Mouse (Mus musculus) CD4-positive helper T cell, adult 2 months (primary cell): ENCODE data around the gene Fyb.
A peak's percentile ranks its signal among the peaks of the same experiment; 100 is the strongest.

ENCODE experiments used
- DNase-seq: peaks from one replicate; pipeline ENCODE4 v3.0.0-alpha.2; 2012; ENCODE audit warnings: low read depth, missing footprints, low spot score

Gene Fyb

DNA sequence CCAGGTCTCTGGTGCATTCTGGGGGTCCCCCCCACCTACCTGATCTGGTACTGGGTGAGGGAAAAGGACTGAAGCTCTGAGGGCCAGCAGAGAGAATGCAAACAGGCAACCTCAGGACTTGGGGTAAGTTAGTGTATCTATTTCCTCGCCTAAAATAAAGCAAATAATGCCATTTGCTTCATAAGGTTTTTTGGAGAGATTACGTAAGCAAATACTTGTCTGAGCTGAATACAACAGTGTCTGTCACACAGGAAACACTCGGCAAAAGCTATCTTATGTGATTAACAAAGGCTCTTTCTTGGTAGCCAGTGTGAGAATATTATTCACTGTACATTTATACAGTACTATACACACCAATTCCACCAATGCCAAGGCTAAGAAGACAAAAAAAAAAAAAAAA lies 76.0 kb downstream of the Fyb start:
- no peak for DNase-seq

DNA sequence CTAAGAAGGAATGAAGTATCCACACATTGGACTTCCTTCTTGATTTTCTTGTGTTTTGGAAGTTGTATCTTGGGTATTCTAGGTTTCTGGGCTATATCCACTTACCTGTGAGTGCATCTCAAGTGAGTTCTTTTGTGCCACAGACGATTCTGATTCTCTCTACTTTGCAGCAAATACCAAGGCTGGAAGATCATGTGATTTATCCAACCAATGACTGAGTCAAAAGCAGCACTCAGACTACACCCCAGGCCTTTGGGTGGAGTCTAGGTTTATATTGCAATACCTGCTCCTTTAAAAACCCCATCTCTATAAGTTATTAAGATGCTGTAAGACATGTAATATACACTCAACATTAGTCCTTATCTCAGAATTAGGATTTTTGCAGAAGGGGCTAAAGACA lies 77.7 kb downstream of the Fyb start:
- peak; percentile 49 for DNase-seq

DNA sequence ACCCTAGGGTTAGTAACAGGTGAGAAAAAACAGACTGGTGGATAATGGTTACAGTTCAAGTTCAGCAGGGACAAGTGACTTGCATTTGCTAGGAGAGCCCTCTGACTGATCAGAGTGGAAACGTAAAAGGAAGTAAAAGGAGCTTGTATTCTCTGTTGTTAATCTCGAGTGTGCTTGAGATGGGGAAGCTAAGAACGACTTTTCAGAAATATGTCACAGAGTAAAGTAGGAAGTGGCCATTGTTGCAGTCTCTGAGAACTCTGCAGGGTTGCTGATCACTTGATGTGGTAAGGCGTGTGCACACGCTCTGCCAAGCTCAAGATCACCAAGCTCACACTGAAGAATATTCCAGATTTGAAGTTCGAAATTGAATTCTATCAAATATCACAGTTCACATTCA lies 78.7 kb downstream of the Fyb start:
- peak; percentile 84 for DNase-seq

DNA sequence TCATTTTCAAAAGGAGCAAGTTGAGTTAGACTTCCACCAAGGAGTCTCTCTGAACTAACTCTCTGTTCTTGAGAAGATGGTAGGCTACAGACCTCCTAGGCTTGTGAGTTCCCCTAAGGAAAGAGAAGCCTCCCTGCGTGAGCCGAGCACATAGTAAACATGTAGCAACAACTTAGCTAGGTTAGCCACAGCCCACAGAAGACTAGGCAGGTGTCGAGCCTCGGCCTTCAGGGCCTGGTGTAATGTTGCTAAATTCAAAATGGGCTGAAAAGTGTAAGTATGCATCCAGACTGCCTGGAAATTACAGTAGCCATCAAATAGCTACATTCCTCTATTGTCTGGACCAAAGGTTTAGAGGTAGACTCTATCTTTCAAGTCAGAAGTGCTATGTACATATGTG lies 79.3 kb downstream of the Fyb start:
- DNase-seq: peak; percentile 59

DNA sequence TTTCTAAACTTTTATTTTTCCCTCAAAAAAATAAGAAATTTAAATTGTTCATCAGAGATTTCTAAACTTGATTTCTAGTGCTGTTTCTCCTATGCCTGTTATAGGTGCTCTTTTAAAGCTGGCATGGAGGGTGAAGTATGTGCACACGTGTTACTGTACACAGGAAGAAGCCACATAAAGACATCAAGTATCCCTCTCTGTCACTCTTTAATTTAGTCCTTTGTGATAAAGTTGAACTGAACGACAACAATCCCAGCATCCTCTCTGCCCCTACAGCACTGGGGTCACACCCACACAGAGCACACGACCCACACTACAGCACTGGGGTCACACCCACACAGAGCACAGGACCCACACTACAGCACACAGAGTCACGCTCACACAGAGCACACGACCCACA lies 88.0 kb downstream of the Fyb start:
- no peak for DNase-seq

DNA sequence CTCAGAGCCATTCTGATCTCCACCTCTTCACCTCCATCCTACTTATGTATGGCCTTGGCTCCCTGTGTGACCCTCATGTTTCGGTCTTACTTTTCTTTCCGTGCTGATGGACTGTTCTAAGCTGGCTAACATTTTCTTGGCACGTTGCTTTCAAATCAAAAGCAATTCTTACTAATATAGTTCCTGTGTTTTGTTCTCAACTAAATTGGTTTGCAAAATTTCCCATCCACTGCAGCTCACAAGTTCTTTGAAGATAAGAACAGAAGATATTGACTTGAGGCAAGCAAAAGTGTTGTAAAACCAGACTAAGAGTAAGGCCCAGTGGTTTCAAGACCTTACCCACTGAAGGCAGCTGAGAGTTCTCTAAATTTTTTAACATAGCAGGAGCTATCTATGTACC lies 90.2 kb downstream of the Fyb start:
- DNase-seq: peak; percentile 66

DNA sequence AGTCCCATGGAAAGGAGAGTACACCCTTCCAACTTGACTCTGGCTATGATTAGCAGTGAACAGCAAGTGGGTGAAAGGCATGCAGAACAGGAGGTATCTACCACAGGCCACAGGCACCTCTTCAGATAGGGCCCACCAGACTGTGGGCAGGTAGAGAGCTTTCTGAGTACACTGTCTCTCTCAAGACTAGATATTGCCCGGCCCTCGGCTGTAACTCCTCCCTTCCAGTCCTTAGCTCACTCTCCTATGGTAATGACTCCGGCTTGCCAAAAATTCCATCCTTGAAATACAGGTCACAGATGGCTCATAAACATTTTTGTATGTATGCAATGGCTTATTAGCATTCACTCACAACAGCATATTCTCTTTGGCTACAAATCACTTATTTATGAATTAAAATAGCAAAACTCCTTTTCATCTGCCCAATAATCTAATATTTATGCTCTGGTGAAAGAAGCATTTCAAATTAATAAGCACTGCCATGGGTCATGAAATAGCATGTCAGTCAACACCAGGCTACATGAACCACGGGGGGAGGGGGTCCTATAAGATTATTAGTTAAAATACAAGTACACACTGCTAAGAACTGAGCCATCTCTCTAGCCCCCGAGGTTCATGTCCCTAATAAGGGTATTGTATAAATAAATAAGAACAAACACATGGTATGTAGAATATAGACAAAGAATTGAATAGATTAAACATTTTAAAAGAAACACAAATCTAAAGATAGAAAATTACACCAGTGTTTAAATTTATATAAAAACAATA lies 93.9 kb downstream of the Fyb start:
- DNase-seq: no peak

DNA sequence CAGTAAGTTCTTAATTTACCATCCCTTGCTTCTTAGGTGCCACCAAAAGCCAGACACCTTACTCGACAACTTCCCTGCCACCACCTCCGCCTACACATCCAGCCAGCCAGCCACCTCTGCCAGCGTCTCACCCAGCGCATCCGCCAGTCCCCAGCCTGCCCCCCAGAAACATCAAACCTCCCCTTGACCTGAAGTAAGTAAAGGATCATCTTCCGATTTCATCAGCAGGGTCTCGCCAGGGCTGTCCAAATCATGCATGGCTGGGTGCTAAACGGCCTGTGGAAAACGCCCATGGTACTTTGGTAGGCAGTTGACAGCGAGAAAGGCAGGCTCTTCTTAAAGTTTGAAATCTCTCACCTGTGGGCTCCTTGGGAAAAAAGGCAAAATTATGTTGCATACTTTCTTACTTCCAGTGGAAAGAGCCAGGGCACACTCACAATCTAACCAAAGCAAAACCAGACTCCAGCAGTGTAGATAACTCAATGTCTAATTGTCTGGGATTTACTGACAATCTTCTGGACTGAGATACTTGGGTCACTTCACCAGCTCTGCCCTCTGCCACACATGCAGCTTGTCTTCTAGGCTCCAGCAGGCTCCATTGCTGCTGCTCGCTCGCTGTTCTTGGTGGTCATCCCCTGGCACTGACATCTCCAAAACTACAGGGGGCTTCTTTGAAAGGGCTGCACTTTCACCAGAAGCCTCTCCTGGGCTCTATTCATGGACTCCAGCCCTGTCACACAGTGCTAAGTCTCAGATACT lies 97.1 kb downstream of the Fyb start:
- peak; percentile 44 for DNase-seq

DNA sequence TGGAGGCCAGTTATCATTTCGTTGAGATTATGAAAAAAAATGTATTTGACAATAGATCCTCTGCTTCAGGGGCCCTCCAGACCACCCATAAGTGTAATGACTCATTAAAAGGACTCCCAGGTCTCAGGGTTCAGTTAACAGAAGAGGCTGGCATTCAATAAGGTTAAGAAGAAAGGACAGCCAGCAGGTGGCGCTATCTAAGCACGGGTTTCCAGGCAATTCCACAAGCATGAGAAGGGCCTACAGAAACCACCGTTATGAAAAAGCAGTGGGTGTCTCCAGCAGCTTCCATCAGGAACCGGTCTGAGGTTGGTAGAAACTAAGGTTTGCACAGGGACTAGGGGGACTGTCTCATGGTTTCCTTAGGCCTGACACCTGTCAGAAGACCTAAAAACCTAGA lies 99.9 kb downstream of the Fyb start:
- peak; percentile 85 for DNase-seq

DNA sequence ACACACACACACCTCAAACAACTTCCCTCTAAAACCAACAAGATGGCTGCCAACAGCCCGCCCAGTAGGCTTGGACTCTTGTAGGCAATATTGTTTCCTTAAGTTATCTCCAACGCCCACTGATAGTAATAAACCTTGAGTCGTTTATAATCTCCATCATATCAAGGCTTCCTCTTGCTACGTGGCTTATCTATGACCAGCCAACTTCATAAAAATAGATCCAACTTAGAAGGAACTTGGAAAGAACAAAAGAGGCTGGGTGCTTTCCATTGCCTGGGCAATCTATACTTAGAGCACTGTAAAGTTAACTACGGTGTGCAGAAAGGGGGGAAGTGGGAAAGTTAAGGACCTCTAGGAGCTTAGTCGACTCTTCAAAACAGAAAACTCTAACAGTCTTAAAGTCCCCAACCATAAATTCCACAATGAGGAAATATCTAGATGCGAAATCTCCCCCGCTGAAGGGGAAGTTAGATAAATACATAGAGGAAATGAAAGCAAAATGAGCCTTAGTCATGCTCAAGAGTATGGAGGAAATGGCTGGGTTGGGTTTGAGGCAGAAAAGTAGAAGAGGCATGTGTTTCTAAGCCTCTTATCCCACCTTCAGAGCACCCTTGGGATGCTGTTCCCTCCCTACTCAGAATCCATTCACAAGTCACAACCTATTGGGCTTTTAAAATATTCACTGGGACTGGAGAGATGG lies 101.0 kb downstream of the Fyb start:
- DNase-seq: peak; percentile 58

DNA sequence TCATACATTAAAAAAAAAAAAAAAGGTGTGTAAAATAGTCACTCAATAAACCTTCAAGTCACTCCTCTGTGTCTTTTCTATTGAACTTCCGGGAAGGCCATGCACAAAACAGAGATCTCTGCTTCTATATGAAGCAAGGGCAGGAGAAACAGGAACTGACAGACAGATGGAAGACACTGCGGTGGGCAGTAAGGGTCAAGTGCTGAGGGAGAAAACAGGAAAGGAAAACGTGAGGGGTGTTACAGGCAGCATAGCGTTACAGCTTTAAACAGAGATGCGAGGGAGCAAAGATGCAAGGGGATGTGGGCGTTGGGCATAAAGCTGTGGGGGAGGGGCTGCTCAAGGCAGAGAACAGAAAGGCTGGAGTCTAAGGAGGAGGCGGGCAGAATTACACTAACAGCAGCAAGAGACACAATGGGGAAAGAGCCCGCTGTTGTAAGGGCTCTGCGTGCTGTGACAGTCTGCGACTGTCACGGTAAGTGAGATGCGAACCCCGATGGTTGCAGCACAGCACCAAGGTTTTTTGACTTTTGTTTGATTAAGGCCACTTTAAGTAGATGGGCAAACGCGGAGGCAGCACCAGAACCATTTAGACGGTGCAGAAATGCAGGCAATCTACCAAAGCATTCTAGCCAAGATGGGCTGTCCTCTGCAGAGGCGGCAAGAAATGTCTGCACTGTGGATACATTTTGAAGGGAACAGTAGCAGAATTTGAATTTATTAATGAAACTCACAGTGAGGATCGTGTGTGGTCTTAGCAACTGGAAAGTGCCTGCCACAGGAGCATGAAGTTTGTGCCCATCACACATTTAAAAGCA lies 101.9 kb downstream of the Fyb start:
- DNase-seq: peak; percentile 77

DNA sequence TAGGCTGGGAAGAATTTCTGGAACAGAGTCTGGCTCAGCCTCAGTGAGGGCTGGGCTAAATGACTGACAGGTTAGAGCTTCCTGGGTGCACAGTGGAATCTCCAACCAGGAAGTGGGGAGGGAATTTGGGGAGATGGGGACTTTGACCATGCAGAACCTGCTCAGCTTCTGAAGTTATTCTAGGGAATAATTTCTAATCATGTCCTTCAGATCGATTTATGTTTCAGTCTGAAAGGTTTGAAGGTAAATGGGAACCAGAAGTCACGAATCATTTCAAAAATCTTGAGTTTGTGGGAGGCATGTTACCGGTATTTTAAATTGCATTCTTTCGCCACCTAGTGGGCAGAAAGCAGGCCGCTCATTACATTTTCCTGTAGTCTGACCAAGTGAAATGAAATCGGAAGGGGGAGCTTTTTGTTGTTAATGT lies 103.0 kb downstream of the Fyb start:
- DNase-seq: peak; percentile 80

DNA sequence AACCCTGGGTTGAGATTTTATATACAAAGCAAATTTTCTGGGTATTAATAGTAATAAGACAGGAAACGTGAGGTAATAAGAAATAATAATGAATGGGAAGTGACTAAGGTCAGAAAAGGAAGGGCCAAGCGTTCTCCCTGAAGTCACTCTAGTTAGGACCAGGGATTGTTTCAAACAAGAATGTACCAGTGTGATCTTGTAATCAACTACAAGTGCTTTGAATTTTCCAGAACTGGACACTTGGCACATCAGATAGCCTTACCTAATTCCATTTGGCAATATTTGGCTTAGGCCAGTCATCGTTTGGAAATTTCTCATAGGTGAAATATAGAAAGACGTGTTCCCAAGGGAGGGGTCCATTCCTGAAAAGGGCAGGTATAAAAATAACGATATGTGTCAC lies 103.5 kb downstream of the Fyb start:
- DNase-seq: no peak

DNA sequence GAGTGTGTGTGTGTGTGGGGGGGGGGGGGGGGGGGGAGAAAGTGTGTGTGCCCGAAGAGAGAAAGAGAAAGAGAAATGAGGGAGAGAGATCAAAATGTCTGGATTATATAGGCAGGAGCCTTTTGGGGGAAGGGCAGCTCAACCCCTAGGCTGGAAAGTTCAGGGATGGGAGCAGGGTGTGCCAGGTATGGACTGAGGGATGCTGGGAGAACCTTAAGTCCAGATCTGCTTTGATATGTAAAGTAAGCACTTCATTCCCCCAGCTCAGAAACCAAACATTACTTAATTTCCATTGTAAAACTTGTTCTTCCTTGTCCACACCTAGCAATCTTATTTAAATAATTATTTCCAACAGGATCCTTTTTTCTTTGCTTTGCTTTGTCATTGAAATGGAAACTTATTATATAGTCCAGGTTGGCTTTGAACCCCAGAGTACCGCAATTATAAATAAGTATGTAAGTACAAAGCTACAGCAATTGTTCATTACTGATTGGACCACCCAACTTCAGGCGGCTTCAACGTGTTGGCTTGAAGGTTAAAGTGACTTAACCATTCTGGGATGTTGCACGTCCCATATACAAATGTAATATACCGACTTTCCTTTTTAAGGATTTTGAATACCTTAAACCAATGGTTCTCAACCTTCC lies 105.9 kb downstream of the Fyb start:
- DNase-seq: no peak

DNA sequence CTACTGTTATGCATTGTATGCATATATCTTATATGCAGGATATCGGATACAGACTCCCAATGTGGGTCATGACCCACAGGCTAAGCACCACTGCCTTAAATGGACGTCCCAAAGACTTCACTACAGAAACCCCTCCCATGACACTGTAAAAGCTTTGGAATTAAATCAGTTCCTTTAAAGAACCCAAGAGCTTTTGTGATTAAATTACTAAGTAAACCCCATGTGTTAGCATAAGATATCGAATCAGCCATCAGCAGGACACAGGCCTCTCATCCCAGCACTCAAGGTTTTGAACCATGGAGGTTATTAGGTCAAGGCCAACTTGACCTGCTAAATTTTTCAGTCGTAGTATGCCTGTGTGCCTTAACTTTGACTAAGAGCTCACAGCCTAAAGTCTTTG lies 106.5 kb downstream of the Fyb start:
- no peak for DNase-seq

DNA sequence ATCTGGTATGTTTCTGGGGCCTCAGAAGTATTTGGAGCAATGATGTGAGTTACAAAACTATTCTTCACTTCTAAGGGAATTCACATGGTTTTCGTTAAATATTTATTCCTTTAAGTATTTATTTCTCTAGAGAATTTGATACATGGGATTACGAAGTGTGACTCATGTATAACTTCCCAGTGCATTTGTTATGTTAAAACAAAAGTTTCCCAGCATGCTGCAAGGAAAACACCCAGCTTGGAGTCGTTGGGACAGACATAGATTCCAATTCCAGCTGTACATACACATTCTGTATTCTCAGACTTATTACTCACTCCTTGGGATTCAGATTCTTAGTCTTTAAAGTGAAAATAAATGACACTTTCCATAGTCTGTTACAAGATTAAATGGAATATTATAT lies 112.8 kb downstream of the Fyb start:
- DNase-seq: no peak

DNA sequence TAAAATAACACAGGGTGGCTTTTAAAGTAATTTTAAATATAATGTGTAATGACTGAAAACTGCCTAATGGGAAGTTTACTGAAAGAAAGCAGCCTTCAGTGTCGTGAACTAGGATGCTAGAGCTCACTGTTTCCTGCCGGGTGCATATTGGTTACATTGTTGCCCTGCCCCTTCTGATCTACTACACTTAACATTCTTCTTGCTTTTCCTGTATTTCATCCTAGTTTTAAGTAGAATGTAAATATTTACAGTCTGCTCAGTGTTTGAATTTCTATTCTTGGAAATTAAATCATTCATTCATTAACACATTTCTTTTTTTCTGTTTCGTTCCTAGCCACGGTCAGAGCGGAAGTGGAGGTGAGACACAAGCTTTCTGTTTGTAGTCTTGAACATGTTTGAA lies 119.6 kb downstream of the Fyb start:
- DNase-seq: no peak

DNA sequence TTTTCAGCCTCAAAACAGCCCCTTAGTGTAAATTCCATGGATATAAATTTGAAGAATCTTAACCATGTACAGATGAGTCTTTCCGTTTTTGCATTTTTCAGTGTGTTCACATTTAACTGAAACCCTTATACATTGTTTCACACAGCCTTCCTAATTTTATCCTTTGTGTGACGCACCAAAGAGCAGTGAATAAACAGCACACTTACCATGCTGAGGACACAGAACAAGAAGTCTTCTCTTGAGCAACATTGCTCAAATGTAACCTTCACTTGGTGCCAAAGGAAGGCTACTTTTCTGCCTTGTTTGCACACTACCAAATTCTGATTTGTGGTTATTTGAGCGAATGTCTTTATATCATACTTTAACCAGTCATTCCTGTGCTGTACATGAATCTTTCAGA lies 122.8 kb downstream of the Fyb start:
- DNase-seq: no peak

DNA sequence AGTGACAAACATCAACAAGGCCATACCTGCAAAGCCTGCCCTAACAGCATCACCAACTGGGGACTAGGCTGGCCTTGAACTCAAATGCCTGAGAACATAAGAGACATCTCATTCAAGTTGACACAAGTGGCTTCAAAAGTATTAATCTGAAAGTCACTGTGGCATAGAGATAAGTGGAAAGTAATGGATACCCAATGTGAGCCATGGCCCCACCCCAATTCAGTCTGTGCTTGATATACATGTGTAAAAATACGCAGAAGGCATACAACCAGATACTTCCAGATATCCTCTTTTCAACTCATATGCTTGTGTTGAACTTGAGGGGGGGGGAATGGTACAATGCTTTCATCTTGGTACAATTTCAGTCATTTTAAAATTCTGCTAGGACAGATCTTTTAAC lies 124.4 kb downstream of the Fyb start:
- no peak for DNase-seq

DNA sequence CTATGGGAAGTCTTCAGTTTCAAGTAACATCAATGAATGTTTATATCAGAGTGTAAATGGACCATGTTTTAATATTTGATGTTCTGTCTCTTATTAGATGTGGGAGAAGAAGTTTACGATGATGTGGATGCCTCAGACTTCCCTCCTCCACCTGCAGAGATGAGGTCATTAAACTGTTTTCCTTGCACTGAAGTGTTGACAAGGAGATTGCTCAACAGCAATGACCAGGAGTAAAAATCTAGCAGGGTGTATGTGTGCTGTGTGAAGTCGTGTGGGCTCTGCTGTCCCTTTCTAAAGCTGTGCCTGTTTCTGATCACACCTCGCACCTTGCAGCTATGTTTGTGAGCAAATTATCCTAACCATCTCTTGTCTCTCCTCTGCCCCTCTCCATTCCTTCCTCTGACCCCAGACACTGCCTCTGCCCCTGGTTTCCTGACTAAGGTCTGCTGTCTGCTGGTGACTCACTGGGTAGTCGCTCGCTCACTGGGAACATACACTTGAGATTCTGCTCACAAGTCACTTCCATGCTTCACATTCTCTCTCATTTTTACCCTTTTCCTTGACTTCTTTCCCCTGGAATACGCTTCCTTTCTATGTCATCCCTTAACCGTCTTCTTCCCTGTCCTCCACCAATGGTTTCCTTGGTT lies 126.2 kb downstream of the Fyb start:
- DNase-seq: no peak

DNA sequence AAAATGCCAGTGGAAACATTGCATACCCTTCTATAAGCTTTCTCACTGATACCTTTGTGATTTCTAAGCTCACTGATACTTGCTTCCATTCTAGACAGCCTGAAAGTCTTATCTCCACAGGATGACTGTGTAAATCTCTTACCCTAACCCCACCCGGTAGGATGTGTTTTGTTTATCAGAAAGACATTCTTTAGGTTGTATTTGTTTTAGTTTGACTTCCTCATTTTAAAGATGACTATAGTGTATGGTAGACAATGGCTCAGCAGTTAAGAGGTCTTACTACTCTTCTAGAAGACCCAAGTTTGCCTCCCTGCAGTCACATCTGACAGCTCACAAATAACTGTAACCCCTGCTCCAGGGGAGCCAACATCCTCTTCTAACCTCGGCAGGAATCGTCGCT lies 130.4 kb downstream of the Fyb start:
- DNase-seq: no peak
